Mouse (Mus musculus): ENCODE data around the gene Mgat4b. TPM values are rescaled to one million over a fixed set of nuclear protein-coding genes. Genes with fewer than 3 reads are reported as not detected.
A peak's percentile ranks its signal among the peaks of the same experiment; 100 is the strongest.

Gene Mgat4b
- polyA plus RNA-seq, 1 experiment from 2014 or later: 11.8 TPM

DNA sequence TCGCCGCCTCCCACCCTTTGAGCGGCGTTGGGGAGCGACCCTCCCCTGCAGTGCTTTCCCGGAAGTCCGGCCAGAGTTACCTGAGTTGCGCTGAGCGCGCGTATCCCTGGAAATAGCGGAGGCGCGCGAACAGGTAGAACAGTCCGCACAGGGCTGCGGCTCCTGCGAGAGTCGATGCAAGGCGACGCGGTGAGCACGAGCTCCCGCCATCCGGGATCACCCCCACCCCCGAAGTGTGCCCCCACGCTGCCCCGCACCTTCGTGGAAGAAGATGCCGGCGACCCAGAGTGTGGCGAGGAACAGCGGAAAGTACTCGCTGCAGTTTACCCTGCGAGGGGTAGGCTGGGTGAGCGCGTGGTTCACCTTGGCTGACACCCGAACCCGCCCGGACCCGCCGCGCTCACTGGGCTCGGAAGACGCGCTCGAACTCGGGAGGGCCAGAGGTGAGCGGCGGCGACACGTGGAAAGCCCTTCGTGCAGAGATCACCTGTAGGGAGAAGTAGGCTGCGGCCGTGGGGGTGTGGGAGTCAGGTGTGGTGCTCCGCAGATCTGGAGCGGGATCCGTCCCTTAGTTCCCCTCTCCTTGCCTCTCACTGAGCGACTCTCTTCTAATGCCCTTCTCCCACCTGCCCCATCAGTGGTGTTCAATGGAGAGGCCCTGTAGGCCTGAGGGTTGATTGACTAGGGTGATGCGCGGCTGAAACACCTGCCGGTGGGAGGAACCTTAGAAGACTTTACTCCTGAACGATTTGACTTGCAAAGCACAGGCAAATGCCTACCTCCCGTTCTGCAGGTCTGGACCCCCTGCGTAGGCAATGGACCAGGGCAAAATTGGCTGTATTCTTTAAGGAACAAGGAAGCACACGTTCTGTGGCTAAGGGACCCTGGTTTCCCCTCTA lies 26.5 kb downstream of the Mgat4b start:
- H3K9me3 ChIP-seq (replicated peaks; ENCODE audit: control insufficient read depth, low read length): no peaks in the 10 kb centered on the region
- peak; percentile 12; the same call in 1 of the 2 replicates for ATAC-seq (replicated peaks; ENCODE audit: extremely low read depth, insufficient read depth, low FRiP score)
- 4% methylated on average over 66 of the region's 66 CpGs for WGBS
- no peak overlapping the region for H3K27ac ChIP-seq (ENCODE audit: low read length)
- H3K27me3 ChIP-seq (ENCODE audit: control insufficient read depth, insufficient read depth, low read length): peaks cover 19% of the 10 kb centered on the region
- peak overlapping the region; percentile 64 for H3K9ac ChIP-seq (ENCODE audit: low read length)
- H3K4me3 ChIP-seq (ENCODE audit: low read length): peak overlapping the region; percentile 68
- H3K4me1 ChIP-seq (ENCODE audit: control insufficient read depth, insufficient read depth, low read length): peaks cover 16% of the 10 kb centered on the region
- peaks cover 27% of the 10 kb centered on the region for H3K36me3 ChIP-seq (ENCODE audit: control insufficient read depth, insufficient read depth)
- peak overlapping the region; percentile 84 for H3K4me2 ChIP-seq (ENCODE audit: low read depth, low read length)

DNA sequence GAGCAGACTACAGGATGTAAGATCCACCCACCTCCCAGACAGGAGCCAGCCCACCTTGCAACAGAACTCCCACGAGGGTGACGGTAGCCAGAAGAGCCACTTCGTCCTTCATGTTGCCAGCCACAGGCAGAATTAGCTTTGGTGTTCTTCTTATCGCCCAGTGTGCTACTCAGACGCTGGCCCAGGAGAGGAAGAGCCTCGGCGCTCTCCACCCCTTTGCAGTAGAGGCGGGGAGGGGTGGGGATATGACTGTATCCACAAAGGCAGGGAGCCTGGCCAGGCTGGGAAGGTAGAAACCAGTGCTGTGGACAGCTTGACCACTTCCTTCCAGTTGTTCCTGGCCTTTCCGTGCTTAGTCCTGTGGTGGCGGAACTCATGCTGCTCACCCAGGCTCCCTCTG lies 27.6 kb downstream of the Mgat4b start, which contains the start of gene Ltc4s:
TSS of gene Ltc4s (minus strand) at position 293 of the 400 bp plus-strand sequence.
- Histone ChIP-seq H3K27me3 (ENCODE audit: control insufficient read depth, insufficient read depth, low read length) (peaks cover 19% of the 10 kb centered on the region), H3K9me3 (replicated peaks; ENCODE audit: control insufficient read depth, low read length) (no peaks in the 10 kb centered on the region), H3K9ac (ENCODE audit: low read length) (no peak within 1 kb of the TSS), H3K36me3 (ENCODE audit: control insufficient read depth, insufficient read depth) (peaks cover 17% of the 10 kb centered on the region), H3K4me3 (ENCODE audit: low read length) (peak within 1 kb of the TSS; percentile 68), H3K4me2 (ENCODE audit: low read depth, low read length) (peak within 1 kb of the TSS; percentile 84), H3K27ac (ENCODE audit: low read length) (no peak within 1 kb of the TSS), H3K4me1 (ENCODE audit: control insufficient read depth, insufficient read depth, low read length) (peaks cover 16% of the 10 kb centered on the region)
- 30% methylated on average over 10 of the region's 10 CpGs for WGBS
- ATAC-seq (replicated peaks; ENCODE audit: extremely low read depth, insufficient read depth, low FRiP score): no peak

DNA sequence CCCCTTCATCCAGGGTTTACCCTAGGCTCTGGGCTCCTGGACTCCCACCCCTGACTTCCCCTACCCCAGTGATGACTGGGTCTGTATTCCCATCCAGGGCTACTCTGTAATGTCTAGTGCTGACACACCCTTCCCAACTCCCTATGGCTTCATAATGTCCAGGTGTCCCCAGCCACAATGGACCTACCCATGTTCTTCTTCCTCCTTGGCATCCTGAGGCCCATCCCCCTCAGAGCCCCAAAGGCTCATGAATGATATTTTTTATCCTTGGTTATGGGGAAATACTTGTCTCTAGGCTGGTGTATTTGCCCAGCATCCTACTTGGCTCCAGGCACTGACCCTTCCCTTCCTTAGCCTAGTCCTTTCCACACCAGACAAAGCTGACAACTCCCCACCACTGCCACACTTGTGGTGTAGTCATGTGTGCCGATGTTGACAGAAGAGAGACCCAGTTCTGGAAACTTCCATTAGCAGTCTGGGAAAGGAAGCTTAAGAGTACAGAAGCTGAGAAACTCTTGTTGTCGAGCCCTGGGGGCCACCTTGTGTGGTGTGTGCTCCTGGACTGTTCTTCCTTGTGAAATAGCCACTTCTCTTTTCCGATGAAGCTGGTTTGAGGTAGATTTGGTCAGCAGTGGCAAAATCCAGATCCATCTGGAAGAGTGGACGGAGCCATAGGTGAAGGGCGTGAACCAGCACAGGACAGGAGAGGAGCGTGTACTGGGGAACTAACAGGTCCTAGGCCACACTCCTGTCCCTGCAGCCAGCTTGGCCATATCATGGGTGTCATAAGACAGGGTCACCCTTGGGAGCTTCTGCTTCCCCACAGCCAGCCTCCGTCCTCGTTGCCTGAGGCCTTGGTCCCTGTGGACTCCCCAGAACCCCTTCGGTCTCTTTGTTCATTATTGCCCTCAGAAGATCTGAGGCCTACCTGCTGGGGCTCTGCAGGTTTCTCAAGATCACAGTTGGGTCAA lies 28.4 kb downstream of the Mgat4b start:
- 84% methylated on average over 9 of the region's 9 CpGs for WGBS
- Histone ChIP-seq H3K27ac (ENCODE audit: low read length) (no peak overlapping the region), H3K4me3 (ENCODE audit: low read length) (no peak overlapping the region)

DNA sequence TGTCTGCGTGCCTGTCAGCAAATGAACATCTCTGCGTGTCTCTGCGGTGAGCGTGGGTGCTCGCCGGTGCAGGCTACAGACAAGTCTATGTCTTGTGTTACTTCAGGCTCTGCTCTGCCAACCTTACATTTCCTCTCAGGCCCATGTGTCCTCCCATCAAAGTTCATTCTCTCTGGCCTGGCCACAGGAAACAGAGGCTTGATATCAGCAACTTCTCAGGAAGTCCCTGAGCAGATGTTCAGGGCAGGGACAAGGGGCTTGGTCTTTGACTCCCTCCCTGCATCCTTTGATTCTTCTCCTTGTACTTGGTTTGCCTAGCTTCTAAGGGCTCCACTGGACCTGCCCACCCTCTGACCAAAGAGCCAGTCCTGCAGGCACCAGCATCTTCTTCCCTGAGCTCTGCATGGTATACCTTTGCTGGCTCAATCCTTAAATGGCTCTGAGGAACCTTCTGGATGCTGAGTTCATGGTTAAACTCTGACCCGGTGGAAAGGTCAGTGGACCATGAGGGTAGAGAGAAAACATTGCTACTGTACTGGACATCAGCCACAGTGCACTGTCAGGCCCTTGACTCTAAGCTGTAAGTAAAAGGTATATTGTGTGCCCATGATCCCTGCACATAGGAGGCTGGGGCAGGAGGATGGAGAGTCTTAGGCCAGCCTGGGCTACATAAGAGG lies 29.7 kb downstream of the Mgat4b start:
- 79% methylated on average over 7 of the region's 7 CpGs for WGBS
- ATAC-seq (replicated peaks; ENCODE audit: extremely low read depth, insufficient read depth, low FRiP score): no peak; the same call in 1 of the 2 replicates

More for the DNA sequence above, 28.4 kb downstream of the Mgat4b start:
- peaks cover 19% of the 10 kb centered on the region for H3K27me3 ChIP-seq (ENCODE audit: control insufficient read depth, insufficient read depth, low read length)
- peaks cover 9% of the 10 kb centered on the region for H3K36me3 ChIP-seq (ENCODE audit: control insufficient read depth, insufficient read depth)
- peaks cover 16% of the 10 kb centered on the region for H3K4me1 ChIP-seq (ENCODE audit: control insufficient read depth, insufficient read depth, low read length)
- ATAC-seq (replicated peaks; ENCODE audit: extremely low read depth, insufficient read depth, low FRiP score): no peak
- no peak overlapping the region for H3K9ac ChIP-seq (ENCODE audit: low read length)
- H3K9me3 ChIP-seq (replicated peaks; ENCODE audit: control insufficient read depth, low read length): no peaks in the 10 kb centered on the region
- H3K4me2 ChIP-seq (ENCODE audit: low read depth, low read length): no peak overlapping the region

DNA sequence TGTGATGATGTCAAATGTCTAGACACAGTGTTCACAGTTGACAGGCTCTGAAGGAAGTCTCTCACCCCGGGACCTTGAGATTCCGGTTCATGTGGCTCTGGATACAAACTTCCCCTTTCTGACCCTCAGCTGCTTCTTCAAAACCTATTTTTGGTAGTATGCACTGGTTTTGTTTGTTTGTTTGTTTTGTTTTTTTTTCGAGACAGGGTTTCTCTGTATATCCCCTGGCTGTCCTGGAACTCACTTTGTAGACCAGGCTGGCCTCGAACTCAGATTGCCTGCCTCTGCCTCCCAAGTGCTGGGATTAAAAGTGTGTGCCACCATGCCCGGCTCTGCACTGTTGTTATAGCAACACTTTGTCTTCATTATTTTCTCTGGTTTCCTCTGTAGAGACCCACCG lies 33.2 kb downstream of the Mgat4b start:
- WGBS: 69% methylated on average over 6 of the region's 6 CpGs
- Histone ChIP-seq H3K4me3 (ENCODE audit: low read length) (no peak overlapping the region), H3K36me3 (ENCODE audit: control insufficient read depth, insufficient read depth) (no peaks in the 10 kb centered on the region), H3K9me3 (replicated peaks; ENCODE audit: control insufficient read depth, low read length) (no peaks in the 10 kb centered on the region), H3K4me1 (ENCODE audit: control insufficient read depth, insufficient read depth, low read length) (no peaks in the 10 kb centered on the region), H3K4me2 (ENCODE audit: low read depth, low read length) (no peak overlapping the region), H3K27ac (ENCODE audit: low read length) (no peak overlapping the region), H3K9ac (ENCODE audit: low read length) (no peak overlapping the region), H3K27me3 (ENCODE audit: control insufficient read depth, insufficient read depth, low read length) (no peaks in the 10 kb centered on the region; the same call in 1 of the 2 replicates)
- no peak for ATAC-seq (replicated peaks; ENCODE audit: extremely low read depth, insufficient read depth, low FRiP score)

More for the DNA sequence above, 29.7 kb downstream of the Mgat4b start:
- H3K27me3 ChIP-seq (ENCODE audit: control insufficient read depth, insufficient read depth, low read length): peaks cover 19% of the 10 kb centered on the region
- H3K9ac ChIP-seq (ENCODE audit: low read length): no peak overlapping the region
- H3K36me3 ChIP-seq (ENCODE audit: control insufficient read depth, insufficient read depth): no peaks in the 10 kb centered on the region
- no peaks in the 10 kb centered on the region for H3K9me3 ChIP-seq (replicated peaks; ENCODE audit: control insufficient read depth, low read length)
- peaks cover 16% of the 10 kb centered on the region for H3K4me1 ChIP-seq (ENCODE audit: control insufficient read depth, insufficient read depth, low read length)
- no peak overlapping the region for H3K27ac ChIP-seq (ENCODE audit: low read length)
- no peak overlapping the region for H3K4me3 ChIP-seq (ENCODE audit: low read length)
- no peak overlapping the region for H3K4me2 ChIP-seq (ENCODE audit: low read depth, low read length)

DNA sequence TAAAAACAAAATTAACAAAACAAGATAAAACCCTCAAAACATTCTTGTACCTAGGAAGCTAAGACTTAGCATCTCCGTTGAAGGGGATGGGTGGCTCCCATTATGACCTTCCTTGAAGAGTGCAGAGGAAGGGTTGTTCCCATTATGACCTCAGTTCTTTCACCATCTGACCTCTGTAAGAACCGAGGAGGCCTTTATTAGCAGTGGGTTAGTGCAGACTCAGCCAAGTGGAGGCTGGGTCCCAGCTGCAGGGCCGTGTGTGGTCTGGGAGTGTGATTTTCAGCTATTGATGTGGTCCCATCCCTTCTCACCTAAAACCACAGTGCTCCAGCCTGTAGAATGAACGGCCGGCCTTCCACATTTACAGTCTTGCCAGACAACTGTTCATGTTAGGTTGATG lies 34.6 kb downstream of the Mgat4b start:
- H3K4me3 ChIP-seq (ENCODE audit: low read length): no peak overlapping the region
- H3K9ac ChIP-seq (ENCODE audit: low read length): no peak overlapping the region
- H3K27me3 ChIP-seq (ENCODE audit: control insufficient read depth, insufficient read depth, low read length): no peaks in the 10 kb centered on the region
- H3K9me3 ChIP-seq (replicated peaks; ENCODE audit: control insufficient read depth, low read length): no peaks in the 10 kb centered on the region
- no peaks in the 10 kb centered on the region for H3K36me3 ChIP-seq (ENCODE audit: control insufficient read depth, insufficient read depth)
- no peaks in the 10 kb centered on the region for H3K4me1 ChIP-seq (ENCODE audit: control insufficient read depth, insufficient read depth, low read length)
- H3K4me2 ChIP-seq (ENCODE audit: low read depth, low read length): no peak overlapping the region
- 69% methylated on average over 5 of the region's 5 CpGs for WGBS
- H3K27ac ChIP-seq (ENCODE audit: low read length): no peak overlapping the region
- ATAC-seq (replicated peaks; ENCODE audit: extremely low read depth, insufficient read depth, low FRiP score): no peak

DNA sequence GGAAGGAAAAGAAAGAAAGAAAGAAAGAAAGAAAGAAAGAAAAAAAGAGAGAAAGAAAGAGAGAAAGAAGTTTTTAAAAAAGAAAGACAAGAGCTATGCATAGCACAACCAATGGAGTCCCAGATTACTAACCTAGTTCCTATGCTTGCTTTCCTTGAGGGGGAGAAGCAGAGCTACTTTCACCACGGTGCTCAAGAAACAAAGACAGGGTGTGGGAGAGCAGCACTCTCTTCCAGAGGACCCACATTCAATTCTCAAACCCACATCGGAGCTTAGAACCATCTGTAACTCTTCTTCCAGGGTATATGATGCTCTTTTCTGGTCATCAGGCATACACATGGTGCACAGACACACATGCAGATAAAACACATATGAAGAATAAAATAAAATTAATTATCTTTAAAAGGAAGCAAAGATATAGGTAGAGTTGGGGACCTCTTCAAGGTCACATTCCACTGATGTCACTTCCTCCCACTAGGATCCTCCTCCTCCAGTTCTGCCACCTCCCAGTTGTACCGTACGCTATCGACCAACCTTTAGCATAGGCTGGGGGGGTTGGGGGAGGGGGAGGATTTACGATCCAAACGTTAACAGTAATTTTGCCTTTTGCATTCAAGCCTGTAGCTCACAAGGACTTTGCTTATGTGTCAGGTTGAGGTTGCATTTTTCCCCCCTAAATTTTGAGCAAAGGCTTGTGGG lies 37.9 kb downstream of the Mgat4b start:
- H3K9ac ChIP-seq (ENCODE audit: low read length): no peak overlapping the region
- H3K9me3 ChIP-seq (replicated peaks; ENCODE audit: control insufficient read depth, low read length): no peaks in the 10 kb centered on the region
- no peak for ATAC-seq (replicated peaks; ENCODE audit: extremely low read depth, insufficient read depth, low FRiP score)
- H3K27me3 ChIP-seq (ENCODE audit: control insufficient read depth, insufficient read depth, low read length): no peaks in the 10 kb centered on the region
- no peak overlapping the region for H3K4me2 ChIP-seq (ENCODE audit: low read depth, low read length)
- H3K4me1 ChIP-seq (ENCODE audit: control insufficient read depth, insufficient read depth, low read length): peaks cover 11% of the 10 kb centered on the region
- H3K27ac ChIP-seq (ENCODE audit: low read length): no peak overlapping the region
- H3K4me3 ChIP-seq (ENCODE audit: low read length): no peak overlapping the region
- 78% methylated on average over 7 of the region's 7 CpGs for WGBS
- H3K36me3 ChIP-seq (ENCODE audit: control insufficient read depth, insufficient read depth): no peaks in the 10 kb centered on the region

DNA sequence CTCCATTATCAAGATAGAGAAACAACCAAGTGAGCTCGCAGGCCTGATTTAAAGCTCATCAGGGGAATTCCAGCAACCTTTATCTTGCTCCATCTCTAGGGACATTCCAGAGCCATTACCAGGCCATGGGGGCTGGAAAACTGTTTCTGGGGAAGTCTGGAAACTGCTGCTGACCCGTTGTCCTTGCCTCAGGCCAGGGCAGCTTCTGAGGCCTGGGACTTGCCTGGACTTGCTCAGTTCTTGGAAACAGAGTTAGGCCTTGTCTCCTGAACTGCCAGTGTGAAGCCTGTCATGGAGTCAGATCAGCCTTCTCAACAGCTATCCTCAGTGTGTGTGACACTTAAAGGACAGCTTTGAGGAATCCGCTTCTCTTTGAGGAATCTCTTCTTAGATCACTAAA lies 41.5 kb downstream of the Mgat4b start:
- peaks cover 11% of the 10 kb centered on the region for H3K4me1 ChIP-seq (ENCODE audit: control insufficient read depth, insufficient read depth, low read length)
- H3K27me3 ChIP-seq (ENCODE audit: control insufficient read depth, insufficient read depth, low read length): no peaks in the 10 kb centered on the region
- WGBS: 44% methylated on average over 3 of the region's 3 CpGs
- H3K4me2 ChIP-seq (ENCODE audit: low read depth, low read length): no peak overlapping the region
- H3K4me3 ChIP-seq (ENCODE audit: low read length): no peak overlapping the region
- ATAC-seq (replicated peaks; ENCODE audit: extremely low read depth, insufficient read depth, low FRiP score): no peak
- H3K9me3 ChIP-seq (replicated peaks; ENCODE audit: control insufficient read depth, low read length): no peaks in the 10 kb centered on the region
- peaks cover 8% of the 10 kb centered on the region for H3K36me3 ChIP-seq (ENCODE audit: control insufficient read depth, insufficient read depth)
- no peak overlapping the region for H3K27ac ChIP-seq (ENCODE audit: low read length)
- H3K9ac ChIP-seq (ENCODE audit: low read length): no peak overlapping the region

All from heart, embryonic 16.5 days (tissue).